Mouse (Mus musculus) ES-Bruce4 (cell line): ENCODE measurements at regions not wholly inside any gene's neighbourhood (a gene's known extent, or its start where the extent isn't known, plus 50 kb on each side); places are given as distances from the start of the nearest gene placed in this dataset.
A peak's percentile ranks its signal among the peaks of the same experiment; 100 is the strongest.

Source experiments
- CTCF ChIP-seq: IDR thresholded peaks from one replicate; pipeline ENCODE4 v1.8.1; 2011; ENCODE audit warnings: low read depth, low read length
- EP300 ChIP-seq: IDR thresholded peaks from 2 replicates; pipeline ENCODE4 v1.6.1; 2011; ENCODE audit warnings: low read depth, low read length; ENCODE audit not compliant: insufficient read depth
- POLR2A ChIP-seq: IDR thresholded peaks from one replicate; pipeline ENCODE4 v1.8.1; 2011; ENCODE audit warnings: low read length; ENCODE audit not compliant: insufficient read depth

GRCm38 (mm10) chr5:111682899-111683298 is 50.8 kb upstream of the Gm26897 start:
- TF ChIP-seq CTCF (peak; percentile 72), POLR2A (no peak), EP300 (no peak)
